Mouse (Mus musculus) lung, embryonic 16.5 days (tissue): ENCODE results near the gene Nol4l. TPM values are rescaled to one million over a fixed set of nuclear protein-coding genes. Genes with fewer than 3 reads are reported as not detected.

ENCODE experiments used
- ATAC-seq: fragments of 200-750 bp; cut with Nextera tagmentation; 2 replicates; pipeline ENCODE4 v1.8.0; 2017; ENCODE audit warnings: low read depth, mild to moderate bottlenecking, moderate library complexity
- H3K27ac ChIP-seq: fragments of 300-500 bp; sonication (generic); 2 replicates; pipeline ENCODE4 v1.5.1; 2014; ENCODE audit warnings: mild to moderate bottlenecking, control low read depth, low read length
- H3K27me3 ChIP-seq: fragments of 300-500 bp; sonication (generic); 2 replicates; pipeline ENCODE4 v1.6.1; 2014; ENCODE audit warnings: low read depth, low read length, mixed read lengths; ENCODE audit not compliant: control insufficient read depth, insufficient read depth
- H3K36me3 ChIP-seq: fragments of 300-500 bp; sonication (generic); 2 replicates; pipeline ENCODE4 v1.6.1; 2014; ENCODE audit warnings: low read length; ENCODE audit not compliant: control insufficient read depth, insufficient read depth
- H3K4me1 ChIP-seq: fragments of 300-500 bp; sonication (generic); replicated peaks from 2 replicates; pipeline ENCODE4 v1.6.1; 2014; ENCODE audit warnings: low read length, mixed read lengths; ENCODE audit not compliant: control insufficient read depth, insufficient read depth
- H3K4me2 ChIP-seq: fragments of 300-500 bp; sonication (generic); 2 replicates; pipeline ENCODE4 v1.6.1; 2014; ENCODE audit warnings: low read depth, low read length, control low read depth
- H3K4me3 ChIP-seq: fragments of 300-500 bp; sonication (generic); 2 replicates; pipeline ENCODE4 v1.5.1; 2014; ENCODE audit warnings: mild to moderate bottlenecking, low read length, control low read depth
- H3K9ac ChIP-seq: fragments of 300-500 bp; sonication (generic); 2 replicates; pipeline ENCODE4 v1.6.1; 2014; ENCODE audit warnings: low read length, control low read depth
- H3K9me3 ChIP-seq: fragments of 300-500 bp; sonication (generic); 2 replicates; pipeline ENCODE4 v1.6.1; 2016; ENCODE audit warnings: low read length; ENCODE audit not compliant: control insufficient read depth
- WGBS: fragments of 180-500 bp; shearing (Covaris S2); extraction: QIAGEN DNeasy Blood & Tissue Kit; methylation state at CpG from one replicate; pipeline ENCODE4 v1.1.7; 2014; 5-methylcytosine and 5-hydroxymethylcytosine counted together
- polyA plus RNA-seq: library from polyadenylated mRNA; unstranded; fragments of >200 nt; fragmentation: Nextera tagmentation; extraction: Ambion mirVana; gene quantifications from 2 replicates; pipeline ENCODE4 v1.2.1, GENCODE M21; 2015

Gene Nol4l
- polyA plus RNA-seq, 1 experiment from 2014 or later, result 8.9 TPM

DNA sequence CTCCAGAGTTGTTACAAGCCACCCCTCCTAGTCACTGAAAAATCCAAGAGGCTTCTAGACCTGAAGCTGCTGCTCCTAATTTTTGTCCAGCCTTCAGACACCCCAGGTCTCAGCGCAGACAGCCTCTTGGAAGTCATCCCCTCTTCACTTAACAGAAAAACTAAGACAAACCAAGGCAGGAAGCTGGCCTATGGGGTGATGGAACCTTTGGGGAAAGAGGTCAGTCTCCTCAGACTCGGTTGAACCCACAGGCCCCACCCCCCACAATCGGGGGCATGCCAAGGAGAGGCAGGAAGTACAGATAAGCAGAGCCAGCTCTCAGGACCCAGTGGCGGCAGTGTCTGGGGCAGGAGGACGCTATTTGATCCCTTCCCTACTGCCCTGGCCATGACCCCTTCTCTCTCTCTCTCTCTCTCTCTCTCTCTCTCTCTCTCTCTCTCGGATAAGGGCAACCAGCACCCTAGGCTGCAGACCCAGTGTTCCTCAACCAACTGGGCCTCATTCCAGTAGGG, 35.9 kb downstream of the Nol4l start:
- ATAC-seq, result peak; percentile 15
- Histone ChIP-seq H3K9me3 (no peaks in the 10 kb centered on the region), H3K9ac (0 out of 2 replicates have a peak overlapping the region, but pooled peaks have one; percentile 23), H3K4me1 (peaks cover 24% of the 10 kb centered on the region), H3K27me3 (peaks cover 5% of the 10 kb centered on the region; the same call in 1 of the 2 replicates), H3K36me3 (no peaks in the 10 kb centered on the region), H3K4me3 (no peak overlapping the region), H3K27ac (peak overlapping the region; percentile 15; the same call in 1 of the 2 replicates), H3K4me2 (no peak overlapping the region)
- 4% methylated on average over 6 of the region's 6 CpGs for WGBS

- ATAC-seq, result no peak
Measured at GRCm38 (mm10) chr2:153493393-153493731, 36.4 kb downstream of the Nol4l start.

DNA sequence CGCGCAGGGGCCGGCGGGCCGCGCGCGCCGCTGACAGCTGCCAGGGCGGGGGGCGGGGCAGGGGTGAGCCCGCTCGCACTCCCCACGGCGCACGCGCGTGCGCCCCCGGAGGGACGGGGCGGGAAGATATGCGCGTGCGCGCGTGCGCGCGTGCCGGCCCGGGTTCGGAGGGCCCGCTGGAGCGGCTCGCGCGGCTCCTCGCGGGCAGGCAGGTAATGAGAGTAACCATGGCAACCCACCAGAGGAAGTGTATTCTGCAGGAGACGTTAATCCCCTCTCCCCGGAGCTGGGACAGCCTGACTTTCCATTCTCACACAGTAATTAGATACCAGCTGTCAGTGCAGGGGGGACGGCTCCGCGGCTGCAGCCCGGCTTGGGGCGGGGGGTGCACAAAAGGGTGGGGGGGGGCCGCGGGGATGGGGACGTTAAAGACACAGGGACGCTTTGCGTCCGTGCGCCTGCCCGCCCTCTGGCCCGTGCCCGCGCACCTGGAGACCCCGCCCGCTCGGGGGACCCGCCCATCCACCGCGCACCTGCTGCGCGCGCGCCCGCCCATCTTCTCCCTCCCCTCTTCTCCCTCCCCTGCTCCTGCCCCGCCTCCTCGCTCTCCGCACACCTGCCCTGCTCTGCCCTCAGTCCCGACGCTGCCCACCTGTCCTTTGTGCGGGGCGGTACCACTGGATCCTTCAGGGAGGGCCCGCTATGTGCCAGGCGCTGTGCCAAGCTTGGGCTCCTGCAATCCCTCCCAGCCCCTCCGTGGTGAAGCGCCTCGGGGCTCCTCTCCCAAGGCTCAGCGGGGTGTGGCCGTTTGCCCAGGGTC, 37.0 kb downstream of the Nol4l start, which contains the start of gene 4930404H24Rik:
4930404H24Rik (plus strand) TSS at position 218 of the 820 bp plus-strand sequence.
- ATAC-seq, result peak; percentile 73
- Histone ChIP-seq H3K4me2 (peak within 1 kb of the TSS; percentile 99), H3K4me3 (peak within 1 kb of the TSS; percentile 68), H3K27me3 (peaks cover 5% of the 10 kb centered on the region; the same call in 1 of the 2 replicates), H3K9ac (peak within 1 kb of the TSS; percentile 79), H3K4me1 (peaks cover 24% of the 10 kb centered on the region), H3K36me3 (no peaks in the 10 kb centered on the region), H3K9me3 (no peaks in the 10 kb centered on the region), H3K27ac (peak within 1 kb of the TSS; percentile 24; the same call in 1 of the 2 replicates)
- WGBS, result 1% methylated on average over 61 of the region's 83 CpGs

More at GRCm38 (mm10) chr2:153493393-153493731, 36.4 kb downstream of the Nol4l start:
- no peaks in the 10 kb centered on the region for H3K9me3 ChIP-seq
- H3K27me3 ChIP-seq, result peaks cover 5% of the 10 kb centered on the region; the same call in 1 of the 2 replicates
- peak overlapping the region; percentile 99 for H3K4me2 ChIP-seq
- H3K27ac ChIP-seq, result peak overlapping the region; percentile 15; the same call in 1 of the 2 replicates
- H3K9ac ChIP-seq, result no peak overlapping the region
- H3K4me3 ChIP-seq, result peak overlapping the region; percentile 68
- 22% methylated on average over 2 of the region's 2 CpGs for WGBS
- H3K4me1 ChIP-seq, result peaks cover 24% of the 10 kb centered on the region
- H3K36me3 ChIP-seq, result no peaks in the 10 kb centered on the region

DNA sequence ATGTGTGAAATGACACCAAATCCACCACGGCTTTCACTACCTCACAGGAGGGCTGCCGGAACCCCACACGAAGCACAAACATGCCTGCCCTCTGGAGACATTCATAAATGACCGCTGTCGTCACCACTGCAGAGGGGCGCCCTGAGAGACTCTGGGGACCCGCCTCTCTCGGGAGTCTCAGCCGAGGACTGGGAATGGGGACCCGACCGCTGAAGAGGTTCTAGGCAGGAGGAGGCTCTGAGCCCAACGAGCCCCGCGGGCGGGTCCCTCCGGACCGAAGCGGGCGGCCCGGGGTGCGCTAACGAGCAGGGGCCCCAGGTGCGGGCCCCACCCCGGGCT, 37.6 kb downstream of the Nol4l start:
- H3K9ac ChIP-seq, result peak overlapping the region; percentile 79
- peak; percentile 26 for ATAC-seq

DNA sequence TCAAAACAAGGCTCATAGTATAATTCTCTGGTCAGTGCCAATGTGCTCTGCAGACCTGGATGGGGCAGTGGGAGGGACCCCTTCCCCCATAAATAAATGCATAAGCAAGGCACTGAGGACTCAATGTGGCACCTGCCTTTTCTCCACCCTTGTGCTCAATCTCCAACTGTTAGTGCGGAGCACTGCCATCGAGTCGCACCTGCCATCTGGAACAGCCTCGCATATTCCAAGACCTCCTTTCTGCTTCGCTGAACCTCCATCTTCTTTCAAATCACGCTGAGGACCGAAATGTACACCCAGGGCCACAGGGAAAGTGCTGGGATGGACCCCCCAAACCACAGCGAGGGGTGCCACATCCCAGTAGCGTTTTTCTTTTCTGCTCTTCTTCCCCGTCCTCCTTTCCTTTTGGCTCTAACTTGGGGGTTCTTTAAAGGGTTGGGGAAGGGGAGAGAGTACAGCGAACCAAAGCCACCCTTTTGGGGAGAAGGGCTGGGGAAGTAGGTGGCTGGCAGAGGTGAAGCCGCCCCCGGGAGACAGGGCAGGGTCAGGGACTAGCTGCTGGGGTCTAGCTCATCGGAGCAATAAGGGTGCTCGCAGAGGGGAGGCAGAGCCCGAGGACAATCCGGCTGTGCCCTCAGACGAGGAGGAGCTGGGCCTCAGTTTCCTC, 38.1 kb downstream of the Nol4l start:
- Histone ChIP-seq H3K4me1 (peaks cover 24% of the 10 kb centered on the region), H3K9me3 (no peaks in the 10 kb centered on the region), H3K27ac (no peak overlapping the region), H3K27me3 (peaks cover 5% of the 10 kb centered on the region; the same call in 1 of the 2 replicates), H3K9ac (peak overlapping the region; percentile 79), H3K4me2 (peak overlapping the region; percentile 99), H3K36me3 (no peaks in the 10 kb centered on the region), H3K4me3 (peak overlapping the region; percentile 68)
- ATAC-seq, result no peak
- 15% methylated on average over 18 of the region's 18 CpGs for WGBS

More for the DNA sequence above, 37.6 kb downstream of the Nol4l start:
- H3K27ac ChIP-seq, result no peak overlapping the region
- no peaks in the 10 kb centered on the region for H3K9me3 ChIP-seq
- under 1% methylated on average over 24 of the region's 24 CpGs for WGBS
- H3K36me3 ChIP-seq, result no peaks in the 10 kb centered on the region
- peaks cover 24% of the 10 kb centered on the region for H3K4me1 ChIP-seq
- H3K4me2 ChIP-seq, result peak overlapping the region; percentile 99
- peaks cover 5% of the 10 kb centered on the region; the same call in 1 of the 2 replicates for H3K27me3 ChIP-seq
- peak overlapping the region; percentile 68 for H3K4me3 ChIP-seq

DNA sequence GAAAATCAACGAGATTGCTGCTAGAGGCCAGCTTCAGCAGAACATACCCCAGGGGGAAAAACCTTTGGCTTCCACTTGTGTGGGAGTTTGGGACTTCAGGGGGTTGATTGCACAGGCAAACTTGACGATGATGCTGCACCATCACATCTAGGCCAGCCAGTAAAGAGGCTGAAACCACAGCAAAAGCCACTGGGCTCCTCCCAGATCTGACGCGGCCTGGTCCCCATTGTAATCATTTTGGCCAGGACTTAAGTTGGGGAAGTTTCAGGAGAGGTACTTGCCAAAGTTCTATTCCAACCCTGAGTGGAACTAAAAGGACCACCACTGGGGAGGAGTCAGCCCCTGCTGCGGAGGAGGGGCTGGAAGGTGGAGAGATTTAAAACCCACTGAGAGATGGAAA, 38.8 kb downstream of the Nol4l start:
- 45% methylated on average over 5 of the region's 5 CpGs for WGBS
- no peaks in the 10 kb centered on the region for H3K9me3 ChIP-seq
- ATAC-seq, result no peak
- H3K9ac ChIP-seq, result no peak overlapping the region
- no peak overlapping the region for H3K4me2 ChIP-seq
- H3K4me3 ChIP-seq, result no peak overlapping the region
- H3K27me3 ChIP-seq, result peaks cover 5% of the 10 kb centered on the region; the same call in 1 of the 2 replicates
- no peak overlapping the region for H3K27ac ChIP-seq
- no peaks in the 10 kb centered on the region for H3K36me3 ChIP-seq
- peaks cover 24% of the 10 kb centered on the region for H3K4me1 ChIP-seq

GRCm38 (mm10) chr2:153490116-153490515, 39.7 kb downstream of the Nol4l start:
- Histone ChIP-seq H3K9me3 (no peaks in the 10 kb centered on the region), H3K4me3 (no peak overlapping the region), H3K27ac (no peak overlapping the region), H3K4me2 (no peak overlapping the region), H3K27me3 (peaks cover 5% of the 10 kb centered on the region; the same call in 1 of the 2 replicates), H3K36me3 (no peaks in the 10 kb centered on the region), H3K9ac (no peak overlapping the region), H3K4me1 (peaks cover 21% of the 10 kb centered on the region)
- 89% methylated on average over 1 of the region's 1 CpGs for WGBS
- no peak for ATAC-seq

GRCm38 (mm10) chr2:153484071-153484470, 45.7 kb downstream of the Nol4l start:
- whole genome bisulfite sequencing, result 67% methylated on average over 4 of the region's 4 CpGs
- H3K36me3 ChIP-seq, result no peaks in the 10 kb centered on the region
- H3K4me2 ChIP-seq, result no peak overlapping the region
- H3K27ac ChIP-seq, result no peak overlapping the region
- peaks cover 4% of the 10 kb centered on the region for H3K4me1 ChIP-seq
- no peak for ATAC-seq
- H3K9me3 ChIP-seq, result no peaks in the 10 kb centered on the region
- no peak overlapping the region for H3K4me3 ChIP-seq
- H3K9ac ChIP-seq, result no peak overlapping the region
- no peaks in the 10 kb centered on the region for H3K27me3 ChIP-seq
